Mouse (Mus musculus) CH12.LX (cell line): Measurements from ENCODE around the gene Ints3. TPM values are rescaled to one million over a fixed set of nuclear protein-coding genes. Genes with fewer than 3 reads are reported as not detected.

ENCODE experiments used
- DNase-seq: peaks from one replicate; pipeline ENCODE4 v3.0.0-alpha.2; 2013; ENCODE audit errors: extremely low read depth
- H3K27ac ChIP-seq: 2 replicates; pipeline ENCODE4 v1.5.1; 2012; ENCODE audit warnings: low read depth, mild to moderate bottlenecking, control low read depth, moderate library complexity; ENCODE audit not compliant: insufficient read depth
- H3K27me3 ChIP-seq: replicated peaks from 2 replicates; pipeline ENCODE3; 2012; ENCODE audit warnings: inconsistent platforms
- H3K36me3 ChIP-seq, 2 experiments: replicated peaks in 1 of 2; 2 replicates each; pipeline versions ENCODE3 to v1.6.1; 2012; ENCODE audit warnings: inconsistent platforms in 1 of 2, low read length in 1 of 2, mild to moderate bottlenecking in 1 of 2, mixed read lengths in 1 of 2, moderate library complexity in 1 of 2; ENCODE audit not compliant: control insufficient read depth in 1 of 2, insufficient read depth in 1 of 2
- H3K4me1 ChIP-seq, 2 experiments: 2 replicates each; pipeline ENCODE4 v1.6.1; 2012; ENCODE audit warnings: inconsistent platforms in 1 of 2, moderate library complexity in 1 of 2; ENCODE audit not compliant: insufficient read depth in 2 of 2, control insufficient read depth in 1 of 2
- H3K4me2 ChIP-seq: 2 replicates; pipeline ENCODE4 v1.6.1; 2012; ENCODE audit warnings: low read depth, mild to moderate bottlenecking, control low read depth; ENCODE audit not compliant: poor library complexity, insufficient read depth, severe bottlenecking
- H3K4me3 ChIP-seq, 3 experiments: fragments of 150-350 bp in 1 of 3; sonication (generic) in 1 of 3; replicated peaks in 1 of 3; 2 replicates each; pipeline versions ENCODE3 to v1.5.1; 2011 to 2012; ENCODE audit warnings: low read depth in 2 of 3, low read length in 2 of 3, mild to moderate bottlenecking in 2 of 3, moderate library complexity in 2 of 3, control low read depth in 1 of 3, improper control_type of control experiment in 1 of 3, inconsistent platforms in 1 of 3, mixed read lengths in 1 of 3; ENCODE audit not compliant: poor library complexity in 1 of 3
- H3K79me2 ChIP-seq: replicated peaks from 2 replicates; pipeline ENCODE4 v1.6.1; 2012; ENCODE audit warnings: mild to moderate bottlenecking, moderate library complexity; ENCODE audit not compliant: control insufficient read depth, poor library complexity, insufficient read depth, severe bottlenecking; ENCODE audit errors: extremely low read depth
- H3K9ac ChIP-seq: 2 replicates; pipeline ENCODE4 v1.6.1; 2012; ENCODE audit warnings: low read depth, mild to moderate bottlenecking, control low read depth, moderate library complexity; ENCODE audit not compliant: insufficient read depth
- H3K9me3 ChIP-seq: replicated peaks from 2 replicates; pipeline ENCODE3; 2012; ENCODE audit warnings: low read length, inconsistent platforms, mixed read lengths
- CHD1 ChIP-seq: IDR thresholded peaks from 2 replicates; pipeline ENCODE4 v1.6.1; 2012; ENCODE audit warnings: low read depth, low read length, improper control_type of control experiment, inconsistent platforms
- CHD2 ChIP-seq: IDR thresholded peaks from 2 replicates; pipeline ENCODE4 v1.6.1; 2011; ENCODE audit warnings: low read length, improper control_type of control experiment
- CTCF ChIP-seq, 2 experiments: IDR thresholded peaks in 1 of 2; conservative IDR thresholded peaks in 1 of 2; 2 replicates each; pipeline ENCODE4 v1.5.1; 2011 to 2012; ENCODE audit warnings: low read depth in 2 of 2, low read length in 2 of 2, improper control_type of control experiment in 1 of 2, inconsistent platforms in 1 of 2, mild to moderate bottlenecking in 1 of 2, moderate library complexity in 1 of 2
- GABPA ChIP-seq: IDR thresholded peaks from 2 replicates; pipeline ENCODE4 v1.6.1; 2012; ENCODE audit warnings: low read depth, low read length, improper control_type of control experiment, inconsistent platforms; ENCODE audit not compliant: insufficient replicate concordance
- HCFC1 ChIP-seq: IDR thresholded peaks from 2 replicates; pipeline ENCODE4 v1.6.1; 2012; ENCODE audit warnings: low read depth, mild to moderate bottlenecking, inconsistent platforms, low read length, improper control_type of control experiment
- JUND ChIP-seq: conservative IDR thresholded peaks from 2 replicates; pipeline ENCODE4 v1.6.1; 2011; ENCODE audit warnings: low read depth, low read length, improper control_type of control experiment
- MAFK ChIP-seq: IDR thresholded peaks from 2 replicates; pipeline ENCODE4 v1.6.1; 2011; ENCODE audit warnings: low read length, improper control_type of control experiment; ENCODE audit not compliant: insufficient replicate concordance
- MAX ChIP-seq: IDR thresholded peaks from 2 replicates; pipeline ENCODE4 v1.6.1; 2011; ENCODE audit warnings: low read length, improper control_type of control experiment
- MEF2A ChIP-seq: IDR thresholded peaks from 2 replicates; pipeline ENCODE4 v1.6.1; 2014; ENCODE audit warnings: low read depth, mild to moderate bottlenecking, inconsistent platforms, low read length, improper control_type of control experiment, borderline replicate concordance
- MXI1 ChIP-seq: IDR thresholded peaks from 2 replicates; pipeline ENCODE4 v1.6.1; 2011; ENCODE audit warnings: mild to moderate bottlenecking, low read depth, low read length, improper control_type of control experiment
- NRF1 ChIP-seq: IDR thresholded peaks from 2 replicates; pipeline ENCODE4 v1.6.1; 2014; ENCODE audit warnings: low read depth, mild to moderate bottlenecking, inconsistent platforms, low read length, improper control_type of control experiment, moderate library complexity
- POLR2A ChIP-seq: IDR thresholded peaks from 2 replicates; pipeline ENCODE4 v1.6.1; 2011; ENCODE audit warnings: low read depth, mild to moderate bottlenecking, improper control_type of control experiment, low read length
- UBTF ChIP-seq: IDR thresholded peaks from 2 replicates; pipeline ENCODE4 v1.6.1; 2012; ENCODE audit warnings: low read depth, mild to moderate bottlenecking, inconsistent platforms, low read length, improper control_type of control experiment, moderate library complexity
- ZC3H11A ChIP-seq: IDR thresholded peaks from 2 replicates; pipeline ENCODE4 v1.6.1; 2012; ENCODE audit warnings: low read depth, mild to moderate bottlenecking, inconsistent platforms, low read length, improper control_type of control experiment
- ZKSCAN1 ChIP-seq: IDR thresholded peaks from 2 replicates; pipeline ENCODE4 v1.6.1; 2012; ENCODE audit warnings: low read depth, inconsistent platforms, low read length, improper control_type of control experiment, borderline replicate concordance
- ZNF384 ChIP-seq: IDR thresholded peaks from 2 replicates; pipeline ENCODE4 v1.6.1; 2012; ENCODE audit warnings: low read depth, low read length, improper control_type of control experiment, inconsistent platforms
- dilution Hi-C: fragments of 300-500 bp; cut with MboI; formaldehyde crosslinking; loops from 2 replicates; pipeline ENCODE4 v1.14.3; 2020; ENCODE audit warnings: low sequenced_read_pairs; ENCODE audit not compliant: extremely low pct_unique_long_range_greater_than_20kb, extremely low pct_ligation_motif_present
- in situ Hi-C: fragments of 300-500 bp; cut with MboI; formaldehyde crosslinking; loops from 3 replicates; pipeline ENCODE4 v1.14.3; 2019; ENCODE audit warnings: low sequenced_read_pairs, low pct_ligation_motif_present, low pct_unique_long_range_greater_than_20kb, mixed read lengths
- polyA plus RNA-seq: library from polyadenylated mRNA; unstranded; fragments of >175 nt; gene quantifications from 2 replicates; pipeline ENCODE4 v1.2.1, GENCODE M21; 2012; ENCODE audit warnings: low read depth; ENCODE audit not compliant: insufficient read length
- total RNA-seq, 2 experiments: library from RNA; depleted of rRNA; stranded (reverse); fragments of 300-350 nt in 1 of 2; fragments of >200 nt in 1 of 2; gene quantifications; 2 replicates each; pipeline ENCODE4 v1.2.3; 2012 to 2014

Gene Ints3
- total and polyA plus RNA-seq, 3 experiments: 20.5 to 45.9 (median 30.7) TPM

- Histone ChIP-seq H3K27ac (no peak overlapping the region), H3K4me3 (no peak overlapping the region), H3K79me2 (no peaks in the 10 kb centered on the region), H3K4me1 (peaks cover 0 to 4% of the 10 kb centered on the region in 2 experiments; a peak in 2 of 4 replicates), H3K9me3 (peaks cover 8% of the 10 kb centered on the region), H3K36me3 (no peaks in the 10 kb centered on the region), H3K27me3 (peaks cover 26% of the 10 kb centered on the region), H3K9ac (no peak overlapping the region), H3K4me2 (no peak overlapping the region)
- in situ Hi-C loops (no loop called here), dilution Hi-C loops (no loop called here)
- TF ChIP-seq NRF1 (no peak), ZC3H11A (no peak), POLR2A (no peak), GABPA (no peak), MEF2A (no peak), MAFK (no peak), MXI1 (no peak), ZNF384 (no peak), CTCF (conservative IDR thresholded peaks at IDR 0.05 in 1 of 2, IDR thresholded peaks at IDR 0.05 in 1 of 2; ENCODE audit: low read depth in 2 of 2, low read length in 2 of 2) (no peak), CHD1 (no peak), ZKSCAN1 (no peak), CHD2 (no peak), UBTF (no peak), HCFC1 (no peak)
- DNase-seq: no peak
Measured at GRCm38 (mm10) chr3:90460315-90460714, 26.9 kb upstream of the Ints3 start.

DNA sequence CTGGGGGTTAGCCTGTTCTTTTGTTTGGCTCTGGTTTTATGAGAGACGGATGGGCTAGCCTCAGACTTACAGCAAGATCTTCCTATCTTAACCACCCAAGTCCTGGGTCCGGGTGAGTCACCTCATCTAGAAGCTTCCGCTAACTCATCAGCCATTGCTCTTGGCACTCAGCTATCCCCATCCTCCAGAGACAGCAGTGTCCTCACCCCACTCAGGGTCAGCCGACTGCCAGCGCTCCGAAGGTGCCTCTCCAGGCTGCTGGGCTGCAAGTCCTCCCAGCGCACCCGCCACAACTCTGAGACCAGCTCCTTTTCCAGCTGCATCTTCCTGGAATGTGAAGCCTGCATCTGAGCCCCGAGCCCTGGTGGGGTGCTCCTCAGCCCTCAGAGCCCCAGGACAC is 26.3 kb upstream of the Ints3 start:
- Histone ChIP-seq H3K9me3 (peaks cover 2% of the 10 kb centered on the region), H3K4me3 (no peak overlapping the region)
- TF ChIP-seq MEF2A: no peak
- TF ChIP-seq JUND: no peak
- TF ChIP-seq MAX: no peak
- TF ChIP-seq, all 38 proteins: peak for 0
- H3K4me2 ChIP-seq: no peak overlapping the region
- H3K4me1 ChIP-seq: no peaks in the 10 kb centered on the region; a peak in 1 of 4 replicates
- H3K27ac ChIP-seq: no peak overlapping the region
- dilution Hi-C loops: no loop called here
- no peaks in the 10 kb centered on the region for H3K79me2 ChIP-seq
- no peak for DNase-seq
- H3K36me3 ChIP-seq: no peaks in the 10 kb centered on the region
- in situ Hi-C loops: no loop called here
- no peak overlapping the region for H3K9ac ChIP-seq
- H3K27me3 ChIP-seq: peaks cover 26% of the 10 kb centered on the region
